Comparison of ENCODE assay signal across 9 mouse cellular contexts in the genomic region with DNA sequence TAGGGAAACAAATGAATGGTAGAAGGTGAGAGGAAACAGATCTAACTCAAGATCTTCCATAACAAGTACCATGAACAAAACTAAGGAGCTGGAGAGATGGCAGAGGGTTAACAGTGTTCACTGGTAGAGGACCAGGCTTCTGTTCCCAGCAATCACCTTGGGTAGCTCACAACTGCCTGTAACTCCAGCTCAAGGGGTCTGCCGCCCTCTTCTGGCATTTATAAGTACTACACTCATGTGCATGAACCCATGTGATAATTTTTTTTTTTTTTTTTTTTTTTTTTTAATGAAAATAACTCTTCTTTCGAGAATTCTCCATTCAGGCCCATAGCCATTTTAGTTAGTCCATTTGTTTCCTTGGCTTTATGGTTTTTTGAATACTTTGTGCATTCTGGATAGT.
DNase-seq lines count a peak whose midpoint lies in the region; TF ChIP-seq lines count a peak whose summit lies in the region.
"Had no signal": no experiment of that assay in that cellular context is flagged by ENCODE, and none has a peak within 500 bp of the region (broad histone marks: within the 10 kb centered on the region; RNA-seq: fewer than 3 reads in every experiment).

No protein-coding gene starts in this region.

- H3K9me3 ChIP-seq in E14TG2a.4 (ENCODE audit: low read length): peaks cover 5% of the 10 kb centered on the region
- peaks cover 6% of the 10 kb centered on the region; the same call in 1 of the 2 replicates for H3K9me3 ChIP-seq in forebrain, embryonic 10.5 days
- H3K9me3 ChIP-seq: forebrain, embryonic 12.5 days had no signal

- no peak overlapping the region for H3K27ac ChIP-seq in layer of hippocampus, adult 2 months
- H3K27ac ChIP-seq in cortical plate, adult 2 months (ENCODE audit: insufficient read depth, low read length): no peak overlapping the region
- H3K27ac ChIP-seq in forebrain, embryonic 10.5 days: no peak overlapping the region
- H3K27ac ChIP-seq: forebrain, embryonic 12.5 days had no signal

- TF ChIP-seq CTCF in layer of hippocampus, adult 2 months (conservative IDR thresholded peaks at IDR 0.05): peak; percentile 65
- peak; percentile 78 for TF ChIP-seq CTCF in E14TG2a.4 (conservative IDR thresholded peaks at IDR 0.05; ENCODE audit: low read length)
- TF ChIP-seq CTCF in cortical plate, adult 2 months (IDR thresholded peaks at IDR 0.05; ENCODE audit: extremely low read depth, insufficient read depth, low read length): peak; percentile 17; the same call in 1 of the 2 replicates

- no peaks in the 10 kb centered on the region for H3K36me3 ChIP-seq in E14TG2a.4 (ENCODE audit: insufficient read depth, low read length)
- H3K36me3 ChIP-seq in forebrain, embryonic 10.5 days (replicated peaks): no peaks in the 10 kb centered on the region
- H3K36me3 ChIP-seq: forebrain, embryonic 12.5 days had no signal

- WGBS in forebrain, embryonic 10.5 days: 59% methylated on average over 2 of the region's 2 CpGs

- no peak for DNase-seq in layer of hippocampus, adult 2 months (ENCODE audit: low spot score in 2 of 2)
- no peak for DNase-seq in layer of hippocampus, postnatal 10 days (ENCODE audit: low spot score in 2 of 2)
- peak; percentile 55 for DNase-seq in A20 (ENCODE audit: low read depth, low spot score)
- no peak for DNase-seq in right cerebral cortex, postnatal 36 days (ENCODE audit: low spot score in 2 of 2)
- no peak for DNase-seq in forebrain, embryonic 10.5 days (ENCODE audit: extremely low spot score, low spot score)
- DNase-seq: cerebellum, postnatal 25 days had no signal

- no peaks in the 10 kb centered on the region for H3K27me3 ChIP-seq in E14TG2a.4 (ENCODE audit: insufficient read depth, low read length)
- H3K27me3 ChIP-seq in forebrain, embryonic 10.5 days (ENCODE audit: poor library complexity, severe bottlenecking): no peaks in the 10 kb centered on the region
- H3K27me3 ChIP-seq: forebrain, embryonic 12.5 days had no signal

- H3K4me1 ChIP-seq in E14TG2a.4 (replicated peaks; ENCODE audit: low read depth, low read length): no peaks in the 10 kb centered on the region
- H3K4me1 ChIP-seq in cortical plate, adult 2 months (ENCODE audit: control insufficient read depth, insufficient read depth, low read length): no peaks in the 10 kb centered on the region
- no peaks in the 10 kb centered on the region for H3K4me1 ChIP-seq in forebrain, embryonic 10.5 days
- H3K4me1 ChIP-seq: forebrain, embryonic 12.5 days had no signal

- TF ChIP-seq POLR2A in cortical plate, adult 2 months (IDR thresholded peaks at IDR 0.05; ENCODE audit: extremely low read depth, insufficient read depth, low read length): no peak

- no peak overlapping the region for H3K4me3 ChIP-seq in layer of hippocampus, adult 2 months
- no peak overlapping the region for H3K4me3 ChIP-seq in E14TG2a.4 (replicated peaks; ENCODE audit: low read length)
- H3K4me3 ChIP-seq in cortical plate, adult 2 months (ENCODE audit: insufficient read depth, low read length): no peak overlapping the region
- H3K4me3 ChIP-seq in forebrain, embryonic 10.5 days: no peak overlapping the region
- H3K4me3 ChIP-seq: forebrain, embryonic 12.5 days had no signal

Comparison
In these comparisons a context has a peak if more than half of its experiments do, and no peak if none do; other contexts are left out.
1. CTCF ChIP-seq: peak in every context shown above with its lines; median percentile 78 in E14TG2a.4; 65 in layer of hippocampus, adult 2 months; 17 in cortical plate, adult 2 months.